Mouse (Mus musculus) thymus, adult 2 months (tissue): Measurements from ENCODE around the gene Rpap3.

Experiments
- CTCF ChIP-seq: fragments of 200-500 bp; IDR thresholded peaks from 2 replicates; pipeline ENCODE4 v1.5.1; 2012; ENCODE audit warnings: mild to moderate bottlenecking, control low read depth, low read length, moderate library complexity, borderline replicate concordance; ENCODE audit not compliant: control insufficient read depth, poor library complexity, insufficient read depth; ENCODE audit errors: extremely low read depth
- POLR2A ChIP-seq: fragments of 200-500 bp; IDR thresholded peaks from 2 replicates; pipeline ENCODE4 v1.6.1; 2012; ENCODE audit warnings: mild to moderate bottlenecking, low read length, control low read depth, moderate library complexity; ENCODE audit not compliant: control insufficient read depth, poor library complexity, insufficient read depth; ENCODE audit errors: extremely low read depth

DNA sequence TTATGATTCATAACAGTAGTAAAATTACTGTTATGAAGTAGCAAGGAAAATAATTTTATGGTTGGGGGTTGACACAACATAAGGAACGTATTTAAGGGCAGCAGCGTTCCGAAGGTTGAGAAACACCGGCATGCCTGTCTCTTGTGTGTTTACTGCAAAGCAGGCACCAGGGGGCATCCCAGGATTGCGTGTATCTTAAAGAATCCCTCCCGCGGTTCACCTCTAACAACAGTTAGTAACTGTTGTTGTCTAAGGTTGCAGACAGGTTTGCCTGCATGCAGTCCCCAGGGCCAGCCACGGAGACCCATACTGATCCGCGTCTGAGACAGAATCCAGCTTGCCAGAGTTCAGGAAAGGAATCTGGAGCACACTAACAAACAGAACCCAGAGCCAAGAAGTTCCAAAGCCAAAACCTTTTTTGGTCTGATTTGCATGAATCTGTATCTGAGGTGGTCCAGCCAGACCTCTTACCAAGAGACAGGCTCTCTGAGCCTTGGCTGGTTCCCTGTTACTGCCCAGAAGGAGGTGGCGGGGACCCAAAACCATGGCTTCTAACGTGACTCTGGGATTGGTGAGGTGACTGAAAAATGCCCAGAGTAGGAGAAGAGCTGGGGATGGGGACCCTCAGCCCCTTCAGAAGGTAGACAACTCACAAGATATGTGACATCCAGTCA, 12.4 kb upstream of the Rpap3 start:
- TF ChIP-seq POLR2A, result peak; percentile 56
- peak; percentile 56; the same call in 1 of the 2 replicates for TF ChIP-seq CTCF
